Mouse (Mus musculus) megakaryocyte, embryonic 14.5 days (primary cell): ENCODE results near the gene Pla2g10. TPM values are rescaled to one million over a fixed set of nuclear protein-coding genes. Genes with fewer than 3 reads are reported as not detected.
"Not testable (repeated sequence)": the region's sequence is repeated elsewhere in the genome, so short reads cannot be mapped to it uniquely, and the experiment has no call there.

ENCODE experiments used
- H3K27me3 ChIP-seq: replicated peaks from 2 replicates; pipeline ENCODE3; 2012; ENCODE audit warnings: inconsistent platforms
- H3K36me3 ChIP-seq: replicated peaks from 2 replicates; pipeline ENCODE3; 2012; ENCODE audit warnings: low read length, inconsistent platforms, mixed read lengths
- H3K4me1 ChIP-seq: 2 replicates; pipeline ENCODE4 v1.6.1; 2012; ENCODE audit warnings: inconsistent platforms
- H3K4me3 ChIP-seq: replicated peaks from 2 replicates; pipeline ENCODE3; 2012; ENCODE audit warnings: moderate library complexity, mild to moderate bottlenecking, inconsistent platforms
- H3K9me3 ChIP-seq: 2 replicates; pipeline ENCODE4 v1.6.1; 2012; ENCODE audit warnings: inconsistent platforms
- FLI1 ChIP-seq: IDR thresholded peaks from 2 replicates; pipeline ENCODE4 v1.6.1; 2012; ENCODE audit warnings: low read length, inconsistent platforms, mixed read lengths
- GATA1 ChIP-seq: IDR thresholded peaks from 3 replicates; pipeline ENCODE4 v1.6.1; 2012; ENCODE audit warnings: mixed read lengths, low read length, inconsistent platforms, borderline replicate concordance
- polyA plus RNA-seq: library from polyadenylated mRNA; stranded (reverse); fragments of >175 nt; gene quantifications from 2 replicates; pipeline ENCODE4 v1.2.3, GENCODE M21; 2012; ENCODE audit warnings: low replicate concordance; ENCODE audit not compliant: insufficient read depth

Pla2g10 gene
- polyA plus RNA-seq, 1 experiment: 3.1 TPM

DNA sequence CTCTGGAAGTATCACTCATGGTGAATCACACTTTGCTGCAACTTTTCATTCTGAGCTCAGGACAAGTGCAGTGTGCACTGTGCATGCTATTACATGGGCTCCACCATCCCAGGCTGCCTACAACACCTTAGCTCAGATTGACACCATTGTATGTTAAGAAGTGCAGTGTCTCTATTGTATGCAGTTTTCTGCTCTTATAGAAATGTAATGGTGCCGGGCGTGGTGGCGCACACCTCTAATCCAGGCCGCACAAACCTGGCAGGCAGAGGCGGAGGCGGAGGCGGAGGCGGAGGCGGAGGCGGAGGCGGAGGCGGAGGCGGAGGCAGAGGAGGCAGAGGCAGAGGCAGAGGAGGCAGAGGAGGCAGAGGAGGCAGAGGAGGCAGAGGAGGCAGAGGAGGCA is 19.8 kb upstream of the Pla2g10 start:
- H3K36me3 ChIP-seq: no peaks in the 10 kb centered on the region
- no peak for TF ChIP-seq GATA1
- TF ChIP-seq FLI1: no peak
- no peak overlapping the region for H3K4me3 ChIP-seq
- H3K9me3 ChIP-seq: no peaks in the 10 kb centered on the region
- H3K27me3 ChIP-seq: no peaks in the 10 kb centered on the region
- H3K4me1 ChIP-seq: peaks cover 8% of the 10 kb centered on the region

DNA sequence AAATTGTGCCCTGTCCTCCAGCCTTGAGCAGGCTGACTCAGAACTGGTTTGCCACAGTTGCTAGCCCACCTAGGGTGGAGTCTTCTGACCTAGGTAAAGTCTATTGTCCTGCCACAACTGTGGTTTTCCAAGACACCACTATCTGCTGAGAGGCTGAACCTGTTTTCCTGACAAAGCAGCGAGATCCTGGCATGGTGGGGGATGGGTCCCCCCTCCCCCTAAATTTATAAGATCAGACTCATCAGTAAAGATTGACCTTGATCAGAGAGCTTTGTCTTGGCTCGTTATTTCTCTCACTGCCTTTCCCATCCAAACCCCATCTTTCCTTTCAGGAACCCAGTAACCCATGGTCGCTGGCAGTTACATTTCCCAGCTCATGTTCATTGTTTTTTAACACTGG is 19.2 kb upstream of the Pla2g10 start:
- Histone ChIP-seq H3K36me3 (no peaks in the 10 kb centered on the region), H3K9me3 (no peaks in the 10 kb centered on the region), H3K4me3 (no peak overlapping the region), H3K27me3 (no peaks in the 10 kb centered on the region), H3K4me1 (peaks cover 5% of the 10 kb centered on the region)
- TF ChIP-seq FLI1: no peak
- TF ChIP-seq GATA1: no peak

DNA sequence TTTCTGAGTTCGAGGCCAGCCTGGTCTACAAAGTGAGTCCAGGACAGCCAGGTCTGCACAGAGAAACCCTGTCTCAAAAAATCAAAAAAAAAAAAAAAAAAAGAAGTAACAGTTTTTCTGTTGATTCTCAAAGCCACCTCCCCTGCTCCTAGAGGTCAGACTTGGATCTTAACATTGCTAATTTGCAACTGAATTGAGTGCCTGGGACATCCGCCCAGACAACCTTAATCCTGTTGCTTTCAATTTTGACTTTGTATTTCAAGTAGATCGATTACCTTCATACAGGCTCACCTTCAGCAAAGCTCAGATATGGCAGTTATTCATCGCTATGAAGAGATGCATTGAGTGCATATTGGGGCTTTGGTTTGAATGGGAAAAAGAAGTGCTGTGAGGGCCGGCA is 18.5 kb upstream of the Pla2g10 start:
- no peaks in the 10 kb centered on the region for H3K27me3 ChIP-seq
- no peak for TF ChIP-seq GATA1
- no peak for TF ChIP-seq FLI1
- no peak overlapping the region for H3K4me3 ChIP-seq
- H3K36me3 ChIP-seq: no peaks in the 10 kb centered on the region
- H3K4me1 ChIP-seq: peaks cover 3% of the 10 kb centered on the region
- no peaks in the 10 kb centered on the region for H3K9me3 ChIP-seq

DNA sequence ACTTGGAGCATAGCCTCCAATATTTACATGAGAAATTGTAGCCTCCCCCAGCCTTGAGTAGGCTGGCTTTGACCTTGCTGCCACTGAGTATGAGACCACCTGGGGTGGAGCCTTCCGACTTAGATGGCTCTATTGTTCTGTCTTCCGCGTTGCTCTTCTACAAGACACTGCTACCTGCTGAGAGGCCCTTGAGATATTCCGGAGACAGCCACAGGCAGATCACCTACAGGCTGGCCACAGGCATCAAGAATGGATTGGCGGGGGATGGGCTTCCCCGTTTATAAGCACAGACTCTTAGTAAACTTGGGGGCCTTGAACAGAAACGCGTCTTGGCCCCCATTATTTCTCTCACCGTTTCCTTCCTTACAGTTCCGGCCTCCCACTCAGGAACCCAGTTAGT is 18.0 kb upstream of the Pla2g10 start:
- not testable (repeated sequence) for H3K36me3 ChIP-seq, H3K9me3 ChIP-seq, H3K27me3 ChIP-seq, H3K4me3 ChIP-seq, H3K4me1 ChIP-seq

DNA sequence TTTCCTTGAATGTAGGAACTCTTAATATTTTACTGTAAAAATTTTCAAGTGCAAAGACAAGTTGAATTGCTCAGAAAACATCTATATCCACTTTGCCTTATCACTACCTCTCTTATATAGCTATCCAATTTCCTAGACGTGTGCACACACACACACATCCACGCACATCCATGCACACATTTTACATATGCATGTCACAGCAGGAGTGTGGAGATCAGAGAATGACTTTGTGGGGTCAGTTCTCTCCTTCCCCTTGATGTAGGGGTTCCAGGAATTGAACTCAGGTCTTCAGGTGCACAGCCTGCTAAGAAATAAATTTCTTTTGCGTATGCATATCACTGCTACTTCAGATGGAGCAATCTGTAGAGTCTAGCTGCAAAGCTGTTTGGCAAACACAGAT is 17.3 kb upstream of the Pla2g10 start:
- Histone ChIP-seq H3K4me1 (peaks cover 11% of the 10 kb centered on the region), H3K27me3 (no peaks in the 10 kb centered on the region), H3K36me3 (no peaks in the 10 kb centered on the region), H3K4me3 (no peak overlapping the region), H3K9me3 (no peaks in the 10 kb centered on the region)
- TF ChIP-seq GATA1: no peak
- TF ChIP-seq FLI1: no peak

DNA sequence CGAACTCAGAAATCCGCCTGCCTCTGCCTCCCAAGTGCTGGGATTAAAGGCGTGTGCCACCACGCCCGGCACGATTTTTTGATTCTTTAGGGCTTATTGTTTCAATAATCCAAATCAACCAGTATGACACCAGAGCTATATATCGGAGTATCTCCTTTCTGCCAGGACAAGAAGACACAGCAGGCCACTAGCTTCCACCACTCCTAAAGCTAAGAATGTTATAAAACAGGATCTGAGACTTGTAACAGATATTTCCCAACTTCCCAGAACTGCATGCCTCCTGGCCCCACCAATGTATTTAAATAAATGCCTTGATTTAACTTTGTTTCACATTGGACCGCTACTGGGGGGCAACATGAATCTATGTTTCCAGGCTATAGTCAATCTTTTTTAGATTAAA is 16.9 kb upstream of the Pla2g10 start:
- no peak overlapping the region for H3K4me3 ChIP-seq
- no peaks in the 10 kb centered on the region for H3K9me3 ChIP-seq
- no peaks in the 10 kb centered on the region for H3K36me3 ChIP-seq
- TF ChIP-seq FLI1 (no peak), GATA1 (no peak)
- peaks cover 16% of the 10 kb centered on the region for H3K4me1 ChIP-seq
- no peaks in the 10 kb centered on the region for H3K27me3 ChIP-seq

DNA sequence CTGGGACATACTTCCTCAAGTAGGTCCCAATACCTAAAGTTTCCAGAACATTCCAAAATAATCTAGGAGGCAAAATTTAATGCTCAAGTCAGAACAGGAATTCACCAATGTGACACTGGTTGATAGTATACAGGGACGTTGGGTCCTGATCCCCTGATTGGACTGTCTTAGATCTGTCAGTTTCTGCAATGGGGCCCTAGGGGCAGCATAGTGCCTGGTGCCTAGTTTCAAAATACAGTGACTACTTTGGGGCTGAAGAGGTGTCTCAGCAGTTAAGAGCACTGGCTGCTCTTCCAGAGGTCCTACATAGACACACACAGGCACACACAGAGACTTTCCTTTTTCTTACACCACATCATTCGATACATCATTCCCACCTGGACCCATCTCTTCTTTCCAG is 10.1 kb upstream of the Pla2g10 start:
- H3K27me3 ChIP-seq: no peaks in the 10 kb centered on the region
- peaks cover 56% of the 10 kb centered on the region for H3K4me1 ChIP-seq
- H3K9me3 ChIP-seq: no peaks in the 10 kb centered on the region
- H3K4me3 ChIP-seq: no peak overlapping the region
- TF ChIP-seq FLI1 (no peak), GATA1 (no peak)
- no peaks in the 10 kb centered on the region for H3K36me3 ChIP-seq

DNA sequence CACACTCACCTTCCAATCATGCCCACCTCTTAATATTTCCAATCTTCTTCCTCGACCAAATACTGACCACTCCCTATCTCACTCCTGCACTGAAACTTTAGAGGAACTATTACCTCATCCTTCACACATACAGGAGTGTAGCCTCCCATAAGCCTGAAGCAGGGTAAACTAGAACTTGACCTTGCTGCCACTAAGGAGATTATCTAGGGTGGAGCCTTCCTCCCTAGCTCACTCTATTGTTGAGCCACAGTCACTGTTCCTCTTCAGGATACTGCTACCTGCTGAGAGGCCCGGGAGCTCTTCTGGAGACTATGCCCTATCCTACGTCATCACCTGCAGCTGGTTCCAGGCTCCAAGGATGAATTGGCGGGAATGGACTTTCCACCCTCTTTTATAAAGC is 8.3 kb upstream of the Pla2g10 start:
- H3K9me3 ChIP-seq, H3K36me3 ChIP-seq, H3K4me3 ChIP-seq, H3K27me3 ChIP-seq: not testable (repeated sequence)
- H3K4me1 ChIP-seq: peaks cover 57% of the 10 kb centered on the region

DNA sequence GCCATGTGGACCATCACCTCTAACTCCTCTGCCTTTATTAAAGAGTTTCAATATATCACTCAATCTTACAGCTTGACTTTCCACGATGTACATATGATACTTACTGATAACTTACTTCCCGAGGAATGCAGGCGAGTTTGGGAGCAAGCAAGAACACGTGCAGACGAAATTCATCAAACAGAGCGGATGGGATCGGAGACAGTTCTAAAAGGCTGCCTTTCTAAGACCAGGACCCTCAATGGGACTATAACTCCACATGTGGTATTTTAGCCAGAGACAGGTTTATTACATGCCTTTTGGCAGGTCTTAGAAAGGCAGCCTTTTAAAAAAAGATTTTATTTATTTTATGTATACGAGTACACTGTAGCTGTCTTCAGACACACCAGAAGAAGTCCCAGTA is 5.2 kb upstream of the Pla2g10 start:
- Histone ChIP-seq H3K27me3 (no peaks in the 10 kb centered on the region), H3K4me1 (peaks cover 59% of the 10 kb centered on the region), H3K36me3 (no peaks in the 10 kb centered on the region), H3K9me3 (no peaks in the 10 kb centered on the region), H3K4me3 (no peak overlapping the region)
- TF ChIP-seq GATA1 (no peak), FLI1 (no peak)

DNA sequence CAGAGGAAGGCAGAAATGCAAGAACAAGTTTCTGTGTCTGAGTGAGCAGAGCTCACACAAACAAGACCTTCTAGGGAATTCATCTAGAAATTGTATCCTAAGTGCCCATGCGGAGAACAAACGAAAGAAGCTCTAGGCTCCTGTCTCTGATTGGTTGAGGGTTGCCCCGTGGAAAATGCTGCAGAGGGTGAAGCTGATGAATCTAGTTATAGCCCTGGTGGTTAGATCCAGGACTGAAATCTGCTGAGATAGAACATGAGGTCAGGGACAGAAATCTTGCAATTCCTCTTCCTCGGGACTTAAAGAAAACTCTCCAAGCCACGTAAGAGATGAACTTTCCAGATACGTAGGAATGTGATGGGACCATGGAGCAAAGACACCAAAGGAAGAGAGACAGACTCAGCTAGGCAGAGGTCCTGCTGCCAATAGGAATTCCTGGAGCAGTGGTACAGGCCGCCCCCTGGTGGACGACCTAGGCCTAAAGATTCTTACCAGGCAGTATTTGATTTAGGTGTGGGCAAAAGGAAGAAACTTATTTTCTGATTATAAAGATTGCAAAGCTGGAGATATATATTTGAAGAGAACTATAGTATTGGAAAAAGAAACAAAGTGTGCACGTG is 2.8 kb upstream of the Pla2g10 start:
- H3K4me1 ChIP-seq: peaks cover 80% of the 10 kb centered on the region

DNA sequence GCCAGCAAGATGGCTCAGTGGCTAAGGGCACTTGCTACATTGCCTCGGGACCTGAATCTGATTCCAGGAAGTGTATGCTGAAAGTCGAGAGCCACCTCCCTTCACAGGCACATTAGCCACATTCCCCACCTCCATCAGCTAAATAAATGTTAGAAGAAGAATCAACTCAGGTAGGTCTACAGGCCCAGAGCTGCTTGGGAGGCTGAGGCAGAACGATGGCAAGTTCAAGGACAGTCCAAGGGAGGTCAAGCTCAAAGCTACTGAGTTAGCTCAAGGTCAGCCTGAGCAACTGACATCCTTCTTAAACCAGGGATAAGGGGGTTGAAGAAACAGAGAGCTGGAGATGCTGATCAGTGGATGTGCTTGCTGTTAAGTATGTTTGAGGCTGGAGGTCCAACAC is 2.0 kb upstream of the Pla2g10 start:
- no peak overlapping the region for H3K4me3 ChIP-seq
- H3K4me1 ChIP-seq: peaks cover 78% of the 10 kb centered on the region
- H3K36me3 ChIP-seq: no peaks in the 10 kb centered on the region
- H3K9me3 ChIP-seq: no peaks in the 10 kb centered on the region
- TF ChIP-seq GATA1 (no peak), FLI1 (no peak)
- no peaks in the 10 kb centered on the region for H3K27me3 ChIP-seq

More for the DNA sequence above, 2.8 kb upstream of the Pla2g10 start:
- TF ChIP-seq GATA1: no peak
- Histone ChIP-seq H3K36me3 (no peaks in the 10 kb centered on the region), H3K9me3 (no peaks in the 10 kb centered on the region), H3K27me3 (no peaks in the 10 kb centered on the region), H3K4me3 (no peak overlapping the region)
